ENCODE assay signal across 8 mouse cellular contexts in genomic region chr11:117848985-117849671, GRCm38 (mm10). TPM values are rescaled to one million over a fixed set of nuclear protein-coding genes. Genes with fewer than 3 reads are reported as not detected.
DNase-seq lines count a peak whose midpoint lies in the region; ATAC-seq and TF ChIP-seq lines count a peak whose summit lies in the region.

Birc5 (plus strand) TSS chr11:117849251.

- TF ChIP-seq CTCF in C2C12 (IDR thresholded peaks at IDR 0.05; ENCODE audit: control insufficient read depth, insufficient read depth, insufficient read length), result no peak
- TF ChIP-seq CTCF in embryonic fibroblast, embryonic 13.5 days (IDR thresholded peaks at IDR 0.05; ENCODE audit: borderline replicate concordance, insufficient read depth, low read length), result no peak
- no peak for TF ChIP-seq CTCF in midbrain, postnatal 0 days (IDR thresholded peaks at IDR 0.05)

- peaks cover 63% of the 10 kb centered on the region for H3K79me2 ChIP-seq in C2C12 (ENCODE audit: control insufficient read depth, insufficient read depth)

- peak; percentile 94 for TF ChIP-seq POLR2A in embryonic fibroblast, embryonic 13.5 days (IDR thresholded peaks at IDR 0.05; ENCODE audit: low read depth, low read length)

- peak within 1 kb of the TSS; percentile 92 for H3ac ChIP-seq in C2C12 (ENCODE audit: control insufficient read depth, insufficient read length, low read depth)

- H3K4me1 ChIP-seq in embryonic fibroblast, embryonic 13.5 days (ENCODE audit: control insufficient read depth, insufficient read depth, low read length), result peaks cover 4% of the 10 kb centered on the region; the same call in 1 of the 2 replicates
- peaks cover 31% of the 10 kb centered on the region for H3K4me1 ChIP-seq in heart, embryonic 10.5 days
- H3K4me1 ChIP-seq in kidney, embryonic 15.5 days, result peaks cover 48% of the 10 kb centered on the region
- peaks cover 26% of the 10 kb centered on the region for H3K4me1 ChIP-seq in limb, embryonic 15.5 days
- H3K4me1 ChIP-seq in midbrain, postnatal 0 days (ENCODE audit: insufficient read depth, low read length), result peaks cover 5% of the 10 kb centered on the region

- H3K9me3 ChIP-seq in heart, embryonic 10.5 days, result no peaks in the 10 kb centered on the region
- H3K9me3 ChIP-seq in kidney, embryonic 15.5 days (replicated peaks), result no peaks in the 10 kb centered on the region
- no peaks in the 10 kb centered on the region for H3K9me3 ChIP-seq in limb, embryonic 15.5 days
- H3K9me3 ChIP-seq in midbrain, postnatal 0 days (ENCODE audit: low read length), result no peaks in the 10 kb centered on the region

- H3K27me3 ChIP-seq in C2C12 (ENCODE audit: control insufficient read depth, insufficient read depth, insufficient read length), result no peaks in the 10 kb centered on the region
- no peaks in the 10 kb centered on the region for H3K27me3 ChIP-seq in heart, embryonic 10.5 days (ENCODE audit: insufficient read depth, poor library complexity, severe bottlenecking)
- H3K27me3 ChIP-seq in kidney, embryonic 15.5 days, result no peaks in the 10 kb centered on the region
- no peaks in the 10 kb centered on the region for H3K27me3 ChIP-seq in limb, embryonic 15.5 days
- H3K27me3 ChIP-seq in midbrain, postnatal 0 days (ENCODE audit: insufficient read depth, low read length), result no peaks in the 10 kb centered on the region

- peak within 1 kb of the TSS; percentile 98 for H3K4me3 ChIP-seq in C2C12 (ENCODE audit: insufficient read depth, poor library complexity, severe bottlenecking)
- peak within 1 kb of the TSS; percentile 79 for H3K4me3 ChIP-seq in embryonic fibroblast, embryonic 13.5 days (ENCODE audit: insufficient read depth, low read length)
- peak within 1 kb of the TSS; percentile 79 for H3K4me3 ChIP-seq in heart, embryonic 10.5 days
- H3K4me3 ChIP-seq in kidney, embryonic 15.5 days (replicated peaks), result peak within 1 kb of the TSS; percentile 77
- peak within 1 kb of the TSS; percentile 70 for H3K4me3 ChIP-seq in limb, embryonic 15.5 days
- peak within 1 kb of the TSS; percentile 60 for H3K4me3 ChIP-seq in midbrain, postnatal 0 days (ENCODE audit: low read depth, low read length)

- peaks cover 40% of the 10 kb centered on the region for H3K36me3 ChIP-seq in C2C12 (ENCODE audit: control insufficient read depth, insufficient read depth)
- H3K36me3 ChIP-seq in heart, embryonic 10.5 days, result peaks cover 30% of the 10 kb centered on the region
- peaks cover 31% of the 10 kb centered on the region for H3K36me3 ChIP-seq in kidney, embryonic 15.5 days
- peaks cover 18% of the 10 kb centered on the region for H3K36me3 ChIP-seq in limb, embryonic 15.5 days
- no peaks in the 10 kb centered on the region for H3K36me3 ChIP-seq in midbrain, postnatal 0 days (ENCODE audit: insufficient read depth, low read length)

- peak; percentile 97 for DNase-seq in brain, adult 2 months (ENCODE audit: low read depth, low spot score)
- DNase-seq in heart, embryonic 10.5 days (ENCODE audit: low spot score), result peak; percentile 98
- peak; percentile 97 for DNase-seq in midbrain, postnatal 0 days (ENCODE audit: low spot score)
- peak; percentile 97 to 99 for DNase-seq in spleen, postnatal 10 days (ENCODE audit: low spot score in 2 of 2)

- WGBS in heart, embryonic 10.5 days, result under 1% methylated on average over 51 of the region's 51 CpGs
- under 1% methylated on average over 51 of the region's 51 CpGs for WGBS in kidney, embryonic 15.5 days
- under 1% methylated on average over 51 of the region's 51 CpGs for whole genome bisulfite sequencing in limb, embryonic 15.5 days
- 0% methylated on average over 50 of the region's 51 CpGs for WGBS in midbrain, postnatal 0 days

- peak within 1 kb of the TSS; percentile 87 for H3K4me2 ChIP-seq in kidney, embryonic 15.5 days
- H3K4me2 ChIP-seq in limb, embryonic 15.5 days, result peak within 1 kb of the TSS; percentile 90
- H3K4me2 ChIP-seq in midbrain, postnatal 0 days (ENCODE audit: low read depth, low read length, poor library complexity, severe bottlenecking), result peak within 1 kb of the TSS; percentile 95

- H3K27ac ChIP-seq in embryonic fibroblast, embryonic 13.5 days (ENCODE audit: insufficient read depth, low read length), result peak within 1 kb of the TSS; percentile 82
- peak within 1 kb of the TSS; percentile 96 for H3K27ac ChIP-seq in heart, embryonic 10.5 days
- H3K27ac ChIP-seq in kidney, embryonic 15.5 days, result peak within 1 kb of the TSS; percentile 99
- H3K27ac ChIP-seq in limb, embryonic 15.5 days, result peak within 1 kb of the TSS; percentile 96
- peak within 1 kb of the TSS; percentile 99 for H3K27ac ChIP-seq in midbrain, postnatal 0 days (ENCODE audit: low read depth, low read length)

- H3K79me3 ChIP-seq in C2C12 (ENCODE audit: low read depth), result peaks cover 53% of the 10 kb centered on the region

- peak within 1 kb of the TSS; percentile 80 for H3K9ac ChIP-seq in kidney, embryonic 15.5 days
- peak within 1 kb of the TSS; percentile 72 for H3K9ac ChIP-seq in limb, embryonic 15.5 days
- peak within 1 kb of the TSS; percentile 93 for H3K9ac ChIP-seq in midbrain, postnatal 0 days (replicated peaks; ENCODE audit: low read length, poor library complexity, severe bottlenecking)

- ATAC-seq in kidney, embryonic 15.5 days (replicated peaks; ENCODE audit: low FRiP score), result peak; percentile 93
- ATAC-seq in limb, embryonic 15.5 days (ENCODE audit: insufficient number of reproducible peaks, low FRiP score, low TSS enrichment, low read depth), result peak; percentile 89
- ATAC-seq in midbrain, postnatal 0 days (ENCODE audit: low FRiP score), result peak; percentile 95

TF ChIP-seq in C2C12, 6 proteins besides CTCF, POLR2A, EP300 and RAD21:
- TF ChIP-seq FOSL1 (IDR thresholded peaks at IDR 0.05; ENCODE audit: insufficient read depth, low read length, poor library complexity, severe bottlenecking), result no peak
- TF ChIP-seq MYOD1 (IDR thresholded peaks at IDR 0.05; ENCODE audit: control insufficient read depth, insufficient read length, low read depth), result peak; percentile 45
- TF ChIP-seq MAX (IDR thresholded peaks at IDR 0.05), result no peak

RNA-seq across cellular contexts. Expression of gene Birc5, which starts in this region (rescaled TPM):
- 230 TPM for polyA plus RNA-seq in C2C12 (2012; fragmentation: generic; extraction: Trizol)
- polyA plus RNA-seq in embryonic fibroblast, embryonic 13.5 days (2011; ENCODE audit: insufficient read length, low read depth, missing spikeins), result 73.3 and 86.8 TPM in 2 replicates
- polyA plus RNA-seq in heart, embryonic 10.5 days (2016; fragmentation: Nextera tagmentation; extraction: Ambion mirVana), result 275 and 334 TPM in 2 replicates
- 310 and 329 TPM in 2 replicates for polyA plus RNA-seq in kidney, embryonic 15.5 days (2015; fragmentation: Nextera tagmentation; extraction: Ambion mirVana)
- 240 and 254 TPM in 2 replicates for polyA plus RNA-seq in limb, embryonic 15.5 days (2015; fragmentation: Nextera tagmentation; extraction: Ambion mirVana)
- 3.2 and 6.0 TPM in 2 replicates for total RNA-seq in midbrain, postnatal 0 days (2014; rRNA removed)
- 13.1 and 13.2 TPM in 2 replicates for polyA plus RNA-seq in midbrain, postnatal 0 days (2015; fragmentation: Nextera tagmentation; extraction: Ambion mirVana)

Comparison
In these comparisons a context has a peak if more than half of its experiments do, and no peak if none do; other contexts are left out.
1. Peak in every context shown above with its lines: DNase-seq, ATAC-seq, H3K4me3 ChIP-seq and H3K27ac ChIP-seq.